Mouse (Mus musculus) C2C12 (cell line): ENCODE measurements at regions not wholly inside any gene's neighbourhood (a gene's known extent, or its start where the extent isn't known, plus 50 kb on each side); places are given as distances from the start of the nearest gene placed in this dataset.

Experiments
- H3K27me3 ChIP-seq: one replicate; pipeline ENCODE4 v1.6.1; 2011; ENCODE audit not compliant: control insufficient read depth, insufficient read depth, insufficient read length
- H3K36me3 ChIP-seq: one replicate; pipeline ENCODE4 v1.6.1; 2011; ENCODE audit not compliant: control insufficient read depth, insufficient read depth
- H3K4me3 ChIP-seq: one replicate; pipeline ENCODE4 v1.5.1; 2011; ENCODE audit warnings: mild to moderate bottlenecking, control low read depth; ENCODE audit not compliant: poor library complexity, insufficient read depth, severe bottlenecking
- H3K79me2 ChIP-seq: one replicate; pipeline ENCODE4 v1.6.1; 2011; ENCODE audit not compliant: control insufficient read depth, insufficient read depth
- H3K79me3 ChIP-seq: one replicate; pipeline ENCODE4 v1.6.1; 2011; ENCODE audit warnings: low read depth, control low read depth
- H3ac ChIP-seq: one replicate; pipeline ENCODE3; 2011; ENCODE audit warnings: low read depth; ENCODE audit not compliant: control insufficient read depth, insufficient read length
- CEBPB ChIP-seq: IDR thresholded peaks from one replicate; pipeline ENCODE4 v1.6.1; 2011; ENCODE audit warnings: low read depth, mild to moderate bottlenecking, control low read depth, moderate library complexity
- CTCF ChIP-seq: IDR thresholded peaks from one replicate; pipeline ENCODE4 v1.5.1; 2011; ENCODE audit not compliant: control insufficient read depth, insufficient read depth, insufficient read length
- FOSL1 ChIP-seq: IDR thresholded peaks from one replicate; pipeline ENCODE4 v1.8.0; 2011; ENCODE audit warnings: mild to moderate bottlenecking, low read length; ENCODE audit not compliant: poor library complexity, insufficient read depth, severe bottlenecking
- MAX ChIP-seq: IDR thresholded peaks from one replicate; pipeline ENCODE4 v1.6.1; 2011; ENCODE audit warnings: mild to moderate bottlenecking, control low read depth
- MYOD1 ChIP-seq: IDR thresholded peaks from one replicate; pipeline ENCODE4 v1.6.1; 2011; ENCODE audit warnings: low read depth; ENCODE audit not compliant: control insufficient read depth, insufficient read length
- MYOG ChIP-seq: IDR thresholded peaks from one replicate; pipeline ENCODE4 v1.6.1; 2011; ENCODE audit not compliant: control insufficient read depth, insufficient read length; ENCODE audit errors: extremely low read depth
- USF1 ChIP-seq: IDR thresholded peaks from one replicate; pipeline ENCODE4 v1.6.1; 2011; ENCODE audit warnings: low read depth, mild to moderate bottlenecking, control low read depth, moderate library complexity

DNA sequence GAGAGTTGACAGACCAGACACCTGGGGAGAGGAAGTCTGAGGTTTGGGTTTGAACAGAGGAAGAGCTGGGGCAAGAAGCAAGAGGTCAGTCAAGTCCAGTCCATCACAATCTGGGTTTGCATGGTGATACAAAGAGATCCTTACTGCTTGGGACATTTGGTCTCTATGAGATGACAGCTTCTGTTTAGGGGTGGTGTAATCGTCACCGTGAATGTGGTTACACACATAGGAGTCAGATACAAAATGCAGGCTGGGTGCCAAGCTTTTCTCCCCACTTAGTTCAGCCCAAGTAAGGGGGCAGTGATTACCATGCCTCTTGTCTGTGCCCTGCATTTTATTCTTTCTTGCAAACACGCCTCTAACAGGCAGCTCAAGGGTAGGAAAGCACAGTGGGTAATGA is 108.9 kb downstream of the Qrsl1 start:
- H3ac ChIP-seq, result no peak overlapping the region
- H3K27me3 ChIP-seq, result peaks cover 9% of the 10 kb centered on the region
- no peaks in the 10 kb centered on the region for H3K79me3 ChIP-seq
- no peak for TF ChIP-seq MYOG
- TF ChIP-seq MYOD1, result no peak
- no peak for TF ChIP-seq MAX
- no peak for TF ChIP-seq CTCF
- no peaks in the 10 kb centered on the region for H3K79me2 ChIP-seq
- H3K36me3 ChIP-seq, result no peaks in the 10 kb centered on the region
- no peak overlapping the region for H3K4me3 ChIP-seq

- no peaks in the 10 kb centered on the region for H3K79me3 ChIP-seq
- no peak for TF ChIP-seq MAX
- no peak for TF ChIP-seq MYOG
- TF ChIP-seq USF1, result no peak
- TF ChIP-seq MYOD1, result no peak
- TF ChIP-seq FOSL1, result no peak
- no peak for TF ChIP-seq CEBPB
- no peak for TF ChIP-seq CTCF
- H3ac ChIP-seq, result no peak overlapping the region
- no peak overlapping the region for H3K4me3 ChIP-seq
- no peaks in the 10 kb centered on the region for H3K79me2 ChIP-seq
- no peaks in the 10 kb centered on the region for H3K36me3 ChIP-seq
- H3K27me3 ChIP-seq, result peaks cover 9% of the 10 kb centered on the region
These were observed 107.0 kb downstream of the Qrsl1 start for GRCm38 (mm10) chr10:43794587-43794986.

DNA sequence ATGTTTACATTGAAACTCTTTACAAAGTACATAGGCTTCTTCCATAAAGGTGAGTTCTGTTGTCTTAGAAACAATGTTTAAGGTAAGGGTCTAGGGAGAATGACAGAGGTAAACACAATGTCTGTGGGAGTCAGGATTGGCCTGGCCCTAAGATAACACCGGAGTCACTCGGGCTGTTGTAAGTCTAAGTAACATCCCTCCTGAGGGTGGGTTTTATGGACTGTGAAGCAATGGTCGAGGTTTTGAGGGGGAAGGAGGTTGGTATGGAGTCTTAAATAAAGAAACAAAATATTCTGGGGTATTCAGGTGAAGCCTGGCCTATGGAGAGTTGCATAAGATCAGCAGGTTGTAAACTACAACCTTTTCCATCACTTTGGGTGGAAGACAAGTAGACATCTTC is 101.5 kb downstream of the Qrsl1 start:
- no peak for TF ChIP-seq CTCF
- TF ChIP-seq USF1, result no peak
- no peak for TF ChIP-seq CEBPB
- TF ChIP-seq MAX, result no peak
- TF ChIP-seq FOSL1, result no peak
- TF ChIP-seq MYOG, result no peak
- no peak for TF ChIP-seq MYOD1
- H3K27me3 ChIP-seq, result no peaks in the 10 kb centered on the region

GRCm38 (mm10) chr10:43815291-43815690 is 86.3 kb downstream of the Qrsl1 start:
- H3K79me3 ChIP-seq, result no peaks in the 10 kb centered on the region
- no peak overlapping the region for H3K4me3 ChIP-seq
- no peaks in the 10 kb centered on the region for H3K27me3 ChIP-seq
- no peaks in the 10 kb centered on the region for H3K79me2 ChIP-seq
- TF ChIP-seq MYOD1, result no peak
- no peak for TF ChIP-seq MAX
- TF ChIP-seq USF1, result no peak
- TF ChIP-seq CTCF, result no peak
- TF ChIP-seq FOSL1, result no peak
- TF ChIP-seq MYOG, result no peak
- no peak for TF ChIP-seq CEBPB
- H3K36me3 ChIP-seq, result no peaks in the 10 kb centered on the region
- H3ac ChIP-seq, result no peak overlapping the region

More for the DNA sequence above, 101.5 kb downstream of the Qrsl1 start:
- Histone ChIP-seq H3K79me2 (no peaks in the 10 kb centered on the region), H3K79me3 (no peaks in the 10 kb centered on the region), H3ac (no peak overlapping the region), H3K36me3 (no peaks in the 10 kb centered on the region), H3K4me3 (no peak overlapping the region)

GRCm38 (mm10) chr10:43817522-43818198 is 83.9 kb downstream of the Qrsl1 start:
- Histone ChIP-seq H3K79me2 (no peaks in the 10 kb centered on the region), H3K4me3 (no peak overlapping the region), H3ac (no peak overlapping the region), H3K79me3 (no peaks in the 10 kb centered on the region), H3K27me3 (no peaks in the 10 kb centered on the region), H3K36me3 (no peaks in the 10 kb centered on the region)
- TF ChIP-seq MAX (no peak), MYOD1 (no peak), CTCF (no peak), CEBPB (no peak), MYOG (no peak), FOSL1 (no peak), USF1 (no peak)

DNA sequence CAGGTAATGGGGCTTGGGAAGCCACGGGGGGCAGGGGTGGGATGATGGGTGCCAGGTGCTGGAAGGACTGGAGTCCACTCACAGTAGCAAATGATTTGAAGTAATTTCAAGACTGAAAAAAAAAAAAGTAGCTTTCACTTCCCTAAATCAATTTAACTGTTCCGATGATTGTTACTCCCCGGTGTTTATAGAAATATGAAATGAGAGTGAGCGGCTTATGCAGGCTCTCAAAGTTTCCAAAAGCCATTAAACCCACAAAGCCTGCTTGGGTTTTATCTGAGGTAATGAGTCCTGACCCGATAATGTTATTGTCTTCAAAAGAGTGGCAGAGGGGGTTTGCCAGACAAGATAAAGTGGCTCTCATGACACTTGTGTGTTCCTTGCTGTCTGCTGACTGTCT is 82.9 kb downstream of the Qrsl1 start:
- no peak overlapping the region for H3ac ChIP-seq
- H3K27me3 ChIP-seq, result no peaks in the 10 kb centered on the region

More for the DNA sequence above, 82.9 kb downstream of the Qrsl1 start:
- Histone ChIP-seq H3K36me3 (no peaks in the 10 kb centered on the region), H3K79me2 (no peaks in the 10 kb centered on the region), H3K79me3 (no peaks in the 10 kb centered on the region), H3K4me3 (no peak overlapping the region)
- no peak for TF ChIP-seq CEBPB
- no peak for TF ChIP-seq MYOD1
- TF ChIP-seq CTCF, result no peak
- no peak for TF ChIP-seq FOSL1
- no peak for TF ChIP-seq MYOG
- TF ChIP-seq MAX, result no peak
- TF ChIP-seq USF1, result no peak
